Comparison of ENCODE assay signal across 18 mouse cellular contexts in the genomic region with DNA sequence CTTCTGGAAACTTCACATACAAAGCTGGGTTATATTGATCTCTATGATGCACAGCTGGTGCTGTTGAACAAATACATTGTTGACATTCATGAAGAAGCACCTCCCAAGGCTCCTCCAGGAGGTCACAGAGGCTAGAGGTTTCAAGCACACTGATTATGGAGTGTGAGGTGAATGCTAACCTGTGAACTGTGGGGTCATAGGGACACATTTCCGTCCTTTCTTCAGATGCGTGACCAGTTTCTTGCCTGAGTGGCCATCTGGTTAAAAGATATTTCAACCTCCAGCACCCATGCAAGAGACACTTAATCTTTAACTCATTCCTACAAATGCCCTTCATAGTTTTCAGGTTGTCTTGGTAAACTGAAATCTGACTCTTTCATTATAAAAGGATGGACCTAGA. TPM values are rescaled to one million over a fixed set of nuclear protein-coding genes. Genes with fewer than 3 reads are reported as not detected.
DNase-seq lines count a peak whose midpoint lies in the region; ATAC-seq lines count a peak whose summit lies in the region.
"Had no signal": no experiment of that assay in that cellular context is flagged by ENCODE, and none has a peak within 500 bp of the region (broad histone marks: within the 10 kb centered on the region; RNA-seq: fewer than 3 reads in every experiment).

No protein-coding gene starts in this region.

- H3K27me3 ChIP-seq in kidney, embryonic 15.5 days = no peaks in the 10 kb centered on the region
- H3K27me3 ChIP-seq: heart, embryonic 12.5 days; hindbrain, embryonic 15.5 days had no signal

- no peak overlapping the region for H3K9ac ChIP-seq in kidney, embryonic 15.5 days
- H3K9ac ChIP-seq: heart, embryonic 12.5 days; hindbrain, embryonic 15.5 days had no signal

- intact Hi-C loops in left cerebral cortex, postnatal 14 days (cut with DNase I) = no loop called here

- H3K9me3 ChIP-seq in kidney, embryonic 15.5 days (replicated peaks) = no peaks in the 10 kb centered on the region
- H3K9me3 ChIP-seq: embryonic facial prominence, embryonic 10.5 days; hindbrain, embryonic 15.5 days had no signal

- peak; percentile 29 for DNase-seq in heart, adult 11 months
- DNase-seq in heart, adult 18-20 months = no peak
- peak; percentile 55 for DNase-seq in kidney, postnatal 14 days
- no peak for DNase-seq in left cerebral cortex, postnatal 14 days (ENCODE audit: low spot score in 2 of 2)
- no peak for DNase-seq in thymus, adult 18-20 months
- DNase-seq in urinary bladder, postnatal 14 days (ENCODE audit: low spot score) = no peak
- DNase-seq: adrenal gland, postnatal 10 days; B cell, adult 2 months; cerebellum, adult 11-12 months; cerebellum, postnatal 10 days had no signal

- H3K36me3 ChIP-seq in kidney, embryonic 15.5 days = no peaks in the 10 kb centered on the region
- H3K36me3 ChIP-seq: embryonic facial prominence, embryonic 10.5 days; forebrain, embryonic 10.5 days; heart, embryonic 12.5 days; hindbrain, embryonic 15.5 days had no signal

- 52% methylated on average over 2 of the region's 2 CpGs for WGBS in kidney, embryonic 15.5 days

- ATAC-seq in kidney, embryonic 15.5 days (replicated peaks; ENCODE audit: low FRiP score) = peak; percentile 43; the same call in 1 of the 2 replicates
- ATAC-seq: forebrain, embryonic 14.5 days had no signal

- H3K4me3 ChIP-seq in kidney, embryonic 15.5 days (replicated peaks) = no peak overlapping the region
- H3K4me3 ChIP-seq: embryonic facial prominence, embryonic 10.5 days; erythroblast, embryonic 14.5 days; forebrain, embryonic 10.5 days; heart, embryonic 12.5 days; hindbrain, embryonic 15.5 days had no signal

- H3K4me2 ChIP-seq in kidney, embryonic 15.5 days = no peak overlapping the region
- H3K4me2 ChIP-seq: heart, embryonic 12.5 days; hindbrain, embryonic 15.5 days had no signal

- H3K27ac ChIP-seq in kidney, embryonic 15.5 days = no peak overlapping the region
- H3K27ac ChIP-seq: embryonic facial prominence, embryonic 10.5 days; forebrain, embryonic 10.5 days; hindbrain, embryonic 15.5 days had no signal

- no peaks in the 10 kb centered on the region for H3K4me1 ChIP-seq in kidney, embryonic 15.5 days
- H3K4me1 ChIP-seq: embryonic facial prominence, embryonic 10.5 days; forebrain, embryonic 10.5 days; heart, embryonic 12.5 days; hindbrain, embryonic 15.5 days had no signal

RNA-seq across cellular contexts. Expression of gene Bend5, which starts 31.7 kb away (rescaled TPM):
- total RNA-seq in heart, adult 18-20 months (2021) = 1 to 10 TPM; 5.7 to 7.3 TPM
- polyA plus RNA-seq in kidney, embryonic 15.5 days (2015; fragmentation: Nextera tagmentation; extraction: Ambion mirVana) = 25.5 and 26.3 TPM in 2 replicates
- total RNA-seq in left cerebral cortex, postnatal 14 days (2021) = 10 to 100 TPM; 19.1 to 19.3 TPM
- total RNA-seq: MEL had no signal
- polyA plus RNA-seq: erythroblast, embryonic 14.5 days had no signal

Comparison
In these comparisons a context has a peak if more than half of its experiments do, and no peak if none do; other contexts are left out.
1. DNase-seq: peak in heart, adult 11 months (single experiment) and kidney, postnatal 14 days (single experiment); none in heart, adult 18-20 months (0 of 2), left cerebral cortex, postnatal 14 days (0 of 2), thymus, adult 18-20 months (0 of 2) and urinary bladder, postnatal 14 days (single experiment).